Mouse (Mus musculus) liver, embryonic 14.5 days (tissue): Measurements from ENCODE around the gene Rimbp2. TPM values are rescaled to one million over a fixed set of nuclear protein-coding genes. Genes with fewer than 3 reads are reported as not detected.

Experiments
- ATAC-seq: fragments of 200-750 bp; cut with Nextera tagmentation; 2 replicates; pipeline ENCODE4 v1.8.0; 2017; ENCODE audit warnings: moderate number of reproducible peaks, mild to moderate bottlenecking, moderate library complexity; ENCODE audit not compliant: insufficient read depth
- DNase-seq, 3 experiments: peaks; one replicate each; pipeline ENCODE4 v3.0.0-alpha.2; 2012 to 2013; ENCODE audit warnings: low read depth in 3 of 3, low spot score in 3 of 3
- H3K27ac ChIP-seq: fragments of 300-500 bp; sonication (generic); 2 replicates; pipeline ENCODE4 v1.5.1; 2014; ENCODE audit warnings: moderate library complexity, mild to moderate bottlenecking, control low read depth, inconsistent platforms
- H3K27me3 ChIP-seq: fragments of 300-500 bp; sonication (generic); 2 replicates; pipeline ENCODE4 v1.6.1; 2014; ENCODE audit warnings: mild to moderate bottlenecking, low read length, moderate library complexity; ENCODE audit not compliant: control insufficient read depth, insufficient read depth
- H3K36me3 ChIP-seq: fragments of 300-500 bp; sonication (generic); replicated peaks from 2 replicates; pipeline ENCODE4 v1.6.1; 2014; ENCODE audit warnings: low read depth; ENCODE audit not compliant: control insufficient read depth, insufficient read depth
- H3K4me1 ChIP-seq, 2 experiments: fragments of 200-500 bp in 1 of 2; fragments of 300-500 bp in 1 of 2; sonication (generic) in 1 of 2; replicated peaks; 2 replicates each; pipeline ENCODE4 v1.6.1; 2012 to 2014; ENCODE audit warnings: antibody characterized with exemption in 1 of 2, inconsistent platforms in 1 of 2, low read length in 1 of 2; ENCODE audit not compliant: control insufficient read depth in 2 of 2, insufficient read depth in 2 of 2
- H3K4me2 ChIP-seq: fragments of 300-500 bp; sonication (generic); 2 replicates; pipeline ENCODE4 v1.6.1; 2014; ENCODE audit warnings: low read depth, mild to moderate bottlenecking, control low read depth, moderate library complexity
- H3K4me3 ChIP-seq, 2 experiments: fragments of 200-500 bp in 1 of 2; fragments of 300-500 bp in 1 of 2; sonication (generic) in 1 of 2; 2 replicates each; pipeline ENCODE4 v1.5.1; 2012 to 2014; ENCODE audit warnings: low read depth in 2 of 2, low read length in 2 of 2, mild to moderate bottlenecking in 2 of 2, control low read depth in 1 of 2, inconsistent platforms in 1 of 2, moderate library complexity in 1 of 2; ENCODE audit not compliant: insufficient read depth in 1 of 2
- H3K9ac ChIP-seq: fragments of 300-500 bp; sonication (generic); replicated peaks from 2 replicates; pipeline ENCODE4 v1.6.1; 2014; ENCODE audit warnings: mild to moderate bottlenecking, control low read depth, moderate library complexity
- H3K9me3 ChIP-seq: fragments of 300-500 bp; sonication (generic); 2 replicates; pipeline ENCODE4 v1.6.1; 2016; ENCODE audit warnings: low read length, mixed read lengths; ENCODE audit not compliant: control insufficient read depth
- CTCF ChIP-seq: IDR thresholded peaks from 2 replicates; pipeline ENCODE4 v1.5.1; 2016; ENCODE audit warnings: antibody characterized with exemption, low read depth, control low read depth
- EP300 ChIP-seq: IDR thresholded peaks from 2 replicates; pipeline ENCODE4 v1.6.1; 2016; ENCODE audit warnings: antibody characterized with exemption, low read depth
- WGBS: fragments of 180-500 bp; shearing (Covaris S2); extraction: QIAGEN DNeasy Blood & Tissue Kit; methylation state at CpG from one replicate; pipeline ENCODE4 v1.1.7; 2014; ENCODE audit not compliant: insufficient replicate concordance; 5-methylcytosine and 5-hydroxymethylcytosine counted together
- polyA plus RNA-seq, 2 experiments: library from polyadenylated mRNA; depleted of rRNA in 1 of 2; stranded (reverse) in 1 of 2; unstranded in 1 of 2; fragments of >200 nt; fragmentation: Nextera tagmentation in 1 of 2; extraction: Ambion mirVana in 1 of 2; gene quantifications; 2 replicates each; pipeline versions ENCODE4 v1.2.1 to v1.2.3; 2012 to 2014

Gene Rimbp2
- polyA plus RNA-seq, 2 experiments: 0.01 TPM; not detected in 1

DNA sequence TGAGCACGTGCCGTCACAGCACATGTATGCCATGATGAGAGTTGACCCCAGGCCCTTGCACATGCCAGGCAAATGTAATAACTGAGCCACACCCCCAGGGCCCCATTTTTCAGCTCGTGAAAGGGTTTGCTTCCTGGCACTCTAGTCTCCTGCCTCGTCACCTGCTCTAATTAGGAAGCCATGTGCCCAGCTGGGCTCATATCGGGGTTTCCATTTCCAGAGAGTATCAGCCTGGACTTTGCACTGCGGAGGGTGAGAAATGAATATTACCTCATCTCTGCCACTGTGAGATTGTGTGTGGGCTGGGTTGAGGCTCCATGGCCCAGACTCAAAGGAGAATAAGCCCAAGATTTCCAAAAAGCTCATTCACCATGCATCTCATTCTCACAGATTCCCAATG lies 138.2 kb downstream of the Rimbp2 start:
- no peak for ATAC-seq
- Histone ChIP-seq H3K4me1 (no peaks in the 10 kb centered on the region), H3K4me2 (no peak overlapping the region), H3K9ac (no peak overlapping the region), H3K36me3 (no peaks in the 10 kb centered on the region), H3K27me3 (no peaks in the 10 kb centered on the region), H3K27ac (no peak overlapping the region), H3K9me3 (no peaks in the 10 kb centered on the region), H3K4me3 (no peak overlapping the region)
- 63% methylated on average over 6 of the region's 6 CpGs for WGBS
- no peak for TF ChIP-seq CTCF
- no peak for DNase-seq

DNA sequence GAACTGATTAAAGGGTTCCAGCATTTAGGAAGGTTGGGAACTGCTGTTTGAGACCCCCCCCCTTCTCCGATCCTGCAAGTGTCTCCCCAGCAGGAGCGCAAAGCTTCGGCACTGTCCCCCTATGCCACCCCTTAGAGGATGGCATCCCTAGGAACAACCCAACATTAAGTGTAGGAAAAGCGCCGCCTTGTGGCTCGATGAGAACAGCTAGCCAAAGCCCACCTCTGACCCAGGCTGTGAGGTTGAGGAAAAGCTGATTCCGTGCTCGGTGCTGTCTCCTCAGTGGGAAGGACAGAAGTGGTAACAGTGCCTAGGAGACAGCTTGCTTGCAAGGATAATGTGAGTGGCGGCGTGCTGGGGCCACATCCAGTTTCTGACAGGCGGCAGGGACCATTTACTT lies 140.2 kb downstream of the Rimbp2 start:
- Histone ChIP-seq H3K36me3 (no peaks in the 10 kb centered on the region), H3K9me3 (no peaks in the 10 kb centered on the region), H3K4me3 (no peak overlapping the region), H3K4me2 (no peak overlapping the region), H3K9ac (no peak overlapping the region), H3K27me3 (no peaks in the 10 kb centered on the region), H3K4me1 (no peaks in the 10 kb centered on the region), H3K27ac (no peak overlapping the region)
- no peak for DNase-seq
- ATAC-seq: no peak
- WGBS: 24% methylated on average over 11 of the region's 11 CpGs
- TF ChIP-seq EP300 (no peak), CTCF (0 out of 2 replicates have a peak, but pooled peaks have one; percentile 13)

DNA sequence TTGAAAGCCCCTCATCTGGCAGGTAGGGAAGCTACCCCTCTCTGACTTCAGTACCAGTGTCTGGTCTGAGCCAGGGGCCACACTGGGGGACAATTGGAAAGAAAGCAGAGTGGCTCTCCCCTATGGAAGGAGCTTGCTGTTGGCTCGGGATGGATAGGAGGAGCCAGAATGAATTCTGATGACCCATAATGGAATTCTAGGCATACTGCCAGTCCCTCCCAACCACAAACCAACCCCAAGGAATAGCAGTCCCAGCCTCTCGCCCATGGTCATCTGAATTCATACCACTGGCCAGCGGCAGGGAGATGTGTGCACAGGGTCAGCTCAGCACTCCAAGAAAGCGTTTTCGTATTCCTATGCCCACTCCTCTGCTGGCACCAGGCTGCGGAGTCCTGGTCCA lies 141.9 kb downstream of the Rimbp2 start:
- TF ChIP-seq EP300 (no peak), CTCF (no peak)
- no peak for ATAC-seq

DNA sequence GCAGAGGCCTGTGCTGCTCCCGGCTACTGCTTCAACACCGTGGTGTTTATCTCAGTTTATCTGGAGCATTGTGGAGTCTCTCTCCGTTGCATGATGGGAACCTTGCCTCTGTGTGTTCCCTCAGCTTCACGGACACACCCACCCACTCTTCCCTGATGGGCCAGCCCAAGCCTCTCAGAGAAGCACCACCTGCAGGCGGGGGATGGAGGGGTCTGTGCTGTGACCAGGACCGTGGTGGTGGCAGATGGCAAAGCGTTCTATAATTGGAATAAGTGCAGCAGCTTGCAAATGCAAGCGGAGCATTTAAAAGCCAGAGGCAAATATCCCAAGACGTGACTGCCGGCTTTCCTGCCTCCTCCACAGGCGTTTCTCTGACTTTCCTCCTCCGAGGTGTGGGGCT lies 143.3 kb downstream of the Rimbp2 start:
- Histone ChIP-seq H3K27me3 (no peaks in the 10 kb centered on the region), H3K27ac (no peak overlapping the region), H3K9ac (no peak overlapping the region), H3K36me3 (no peaks in the 10 kb centered on the region), H3K4me1 (no peaks in the 10 kb centered on the region), H3K4me2 (no peak overlapping the region), H3K4me3 (no peak overlapping the region), H3K9me3 (no peaks in the 10 kb centered on the region)
- DNase-seq (no peak), ATAC-seq (no peak)
- 48% methylated on average over 12 of the region's 12 CpGs for WGBS
- TF ChIP-seq EP300: no peak
- no peak for TF ChIP-seq CTCF

More for the DNA sequence above, 141.9 kb downstream of the Rimbp2 start:
- H3K27ac ChIP-seq: no peak overlapping the region
- no peaks in the 10 kb centered on the region for H3K27me3 ChIP-seq
- no peaks in the 10 kb centered on the region for H3K4me1 ChIP-seq
- no peak overlapping the region for H3K4me3 ChIP-seq
- no peak for DNase-seq
- no peak overlapping the region for H3K9ac ChIP-seq
- no peaks in the 10 kb centered on the region for H3K9me3 ChIP-seq
- H3K4me2 ChIP-seq: no peak overlapping the region
- 65% methylated on average over 6 of the region's 6 CpGs for WGBS
- no peaks in the 10 kb centered on the region for H3K36me3 ChIP-seq

DNA sequence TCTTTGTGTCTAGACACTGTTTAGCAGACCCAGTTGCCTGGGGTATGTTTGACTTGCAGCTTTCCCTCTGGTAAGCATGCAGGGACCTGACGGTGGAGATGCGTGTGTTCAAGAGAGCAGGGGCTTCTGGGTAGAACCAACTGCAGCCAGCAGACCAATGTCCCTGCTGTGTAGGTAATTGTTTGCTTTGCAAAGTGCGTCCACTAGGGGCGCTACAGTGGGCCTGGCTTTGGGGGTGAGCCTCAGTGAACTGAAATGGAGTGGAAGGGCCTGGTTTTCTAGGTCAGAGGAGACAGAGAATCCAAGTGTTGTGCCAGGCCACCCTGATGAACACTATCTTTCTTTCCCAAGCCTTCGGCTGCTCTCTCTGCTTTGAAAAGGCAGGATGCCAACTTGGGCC lies 143.9 kb downstream of the Rimbp2 start:
- Histone ChIP-seq H3K4me1 (no peaks in the 10 kb centered on the region), H3K9ac (no peak overlapping the region), H3K9me3 (no peaks in the 10 kb centered on the region), H3K4me2 (no peak overlapping the region), H3K27ac (no peak overlapping the region), H3K27me3 (no peaks in the 10 kb centered on the region), H3K4me3 (no peak overlapping the region), H3K36me3 (no peaks in the 10 kb centered on the region)
- 48% methylated on average over 5 of the region's 5 CpGs for WGBS
- TF ChIP-seq CTCF: peak; percentile 64
- no peak for TF ChIP-seq EP300
- no peak for DNase-seq
- no peak for ATAC-seq
